Mouse (Mus musculus) heart, adult 2 months (tissue): Measurements from ENCODE around the gene Trim44. TPM values are rescaled to one million over a fixed set of nuclear protein-coding genes. Genes with fewer than 3 reads are reported as not detected.

ENCODE experiments used
- DNase-seq, 2 experiments: peaks; one replicate each; pipeline ENCODE4 v3.0.0; 2021
- H3K27ac ChIP-seq: fragments of 200-600 bp; 2 replicates; pipeline ENCODE4 v1.8.1; 2022
- H3K27me3 ChIP-seq: fragments of 200-500 bp; 2 replicates; pipeline ENCODE4 v1.6.1; 2012; ENCODE audit warnings: mild to moderate bottlenecking, low read length, inconsistent platforms, mixed read lengths; ENCODE audit not compliant: control insufficient read depth, insufficient read depth
- H3K36me3 ChIP-seq: fragments of 200-500 bp; 2 replicates; pipeline ENCODE4 v1.6.1; 2012; ENCODE audit warnings: low read length, inconsistent platforms; ENCODE audit not compliant: control insufficient read depth, insufficient read depth
- H3K4me1 ChIP-seq: fragments of 200-500 bp; 2 replicates; pipeline ENCODE4 v1.6.1; 2011; ENCODE audit warnings: low read length; ENCODE audit not compliant: control insufficient read depth, insufficient read depth
- H3K4me3 ChIP-seq: fragments of 200-600 bp; 2 replicates; pipeline ENCODE4 v1.8.1; 2022
- H3K79me2 ChIP-seq: fragments of 200-500 bp; replicated peaks from 2 replicates; pipeline ENCODE4 v1.6.1; 2012; ENCODE audit warnings: mild to moderate bottlenecking, inconsistent platforms, low read length, moderate library complexity, mixed read lengths; ENCODE audit not compliant: control insufficient read depth, insufficient read depth
- H3K9ac ChIP-seq: fragments of 200-500 bp; 2 replicates; pipeline ENCODE4 v1.6.1; 2012; ENCODE audit warnings: low read depth, mild to moderate bottlenecking, control low read depth, inconsistent platforms, low read length, mixed read lengths
- CTCF ChIP-seq: fragments of 200-600 bp; IDR thresholded peaks from 2 replicates; pipeline ENCODE4 v1.8.1; 2022; ENCODE audit warnings: antibody characterized with exemption, mild to moderate bottlenecking, moderate library complexity
- EP300 ChIP-seq: fragments of 200-500 bp; IDR thresholded peaks from 2 replicates; pipeline ENCODE4 v1.6.1; 2011; ENCODE audit warnings: low read depth, low read length, control low read depth; ENCODE audit not compliant: insufficient read depth
- POLR2A ChIP-seq: fragments of 200-500 bp; IDR thresholded peaks from 2 replicates; pipeline ENCODE4 v1.6.1; 2011; ENCODE audit warnings: mild to moderate bottlenecking, low read depth, low read length, control low read depth; ENCODE audit not compliant: insufficient read depth
- WGBS: fragments of 180-500 bp; shearing (Covaris S2); methylation state at CpG from one replicate; pipeline ENCODE4 v1.1.7; 2018; 5-methylcytosine and 5-hydroxymethylcytosine counted together
- intact Hi-C: fragments of 180-260 bp; cut with DNase I; formaldehyde crosslinking; loops from one replicate; pipeline ENCODE4 v1.15.1; 2025
- polyA plus RNA-seq: library from polyadenylated mRNA; depleted of rRNA; stranded (reverse); fragments of >200 nt; gene quantifications from 2 replicates; pipeline ENCODE4 v1.2.3, GENCODE M21; 2012; rRNA removed
- total RNA-seq, 2 experiments: library from RNA; stranded (reverse); gene quantifications; 2 replicates each; pipeline ENCODE4 v1.2.3; 2021

The Trim44 gene
- total and polyA plus RNA-seq, 3 experiments = 13.0 to 28.8 (median 27.7) TPM

GRCm38 (mm10) chr2:102256591-102257335 lies 150.9 kb downstream of the Trim44 start:
- H3K79me2 ChIP-seq = no peaks in the 10 kb centered on the region
- intact Hi-C loops = no loop called here
- no peaks in the 10 kb centered on the region for H3K27me3 ChIP-seq
- 80% methylated on average over 5 of the region's 5 CpGs for WGBS
- no peak overlapping the region for H3K27ac ChIP-seq
- H3K9ac ChIP-seq = no peak overlapping the region
- no peak overlapping the region for H3K4me3 ChIP-seq
- H3K36me3 ChIP-seq = no peaks in the 10 kb centered on the region
- H3K4me1 ChIP-seq = peaks cover 6% of the 10 kb centered on the region
- TF ChIP-seq EP300 (no peak), CTCF (no peak), POLR2A (no peak)
- no peak for DNase-seq

- intact Hi-C loops = no loop called here
Measured at GRCm38 (mm10) chr2:102256100-102256499, 151.5 kb downstream of the Trim44 start.

GRCm38 (mm10) chr2:102253204-102253603 lies 154.4 kb downstream of the Trim44 start:
- Histone ChIP-seq H3K36me3 (no peaks in the 10 kb centered on the region), H3K4me3 (no peak overlapping the region), H3K79me2 (no peaks in the 10 kb centered on the region), H3K27me3 (no peaks in the 10 kb centered on the region), H3K9ac (no peak overlapping the region), H3K4me1 (peaks cover 3% of the 10 kb centered on the region), H3K27ac (no peak overlapping the region)
- WGBS = 88% methylated on average over 7 of the region's 7 CpGs
- DNase-seq = no peak
- intact Hi-C loops = no loop called here
- TF ChIP-seq POLR2A (no peak), EP300 (no peak), CTCF (no peak)

More at GRCm38 (mm10) chr2:102256100-102256499, 151.5 kb downstream of the Trim44 start:
- no peak for TF ChIP-seq POLR2A
- TF ChIP-seq EP300 = no peak
- TF ChIP-seq CTCF = no peak
- H3K4me3 ChIP-seq = no peak overlapping the region
- no peaks in the 10 kb centered on the region for H3K79me2 ChIP-seq
- H3K9ac ChIP-seq = no peak overlapping the region
- H3K4me1 ChIP-seq = peaks cover 6% of the 10 kb centered on the region
- H3K27me3 ChIP-seq = no peaks in the 10 kb centered on the region
- DNase-seq = no peak
- H3K36me3 ChIP-seq = no peaks in the 10 kb centered on the region
- 89% methylated on average over 3 of the region's 3 CpGs for WGBS
- H3K27ac ChIP-seq = no peak overlapping the region

- no peak for DNase-seq
- no peaks in the 10 kb centered on the region for H3K79me2 ChIP-seq
- WGBS = 43% methylated on average over 4 of the region's 4 CpGs
Measured at GRCm38 (mm10) chr2:102252651-102253050, 155.0 kb downstream of the Trim44 start.

More at GRCm38 (mm10) chr2:102252651-102253050, 155.0 kb downstream of the Trim44 start:
- Histone ChIP-seq H3K4me1 (no peaks in the 10 kb centered on the region), H3K36me3 (no peaks in the 10 kb centered on the region), H3K27ac (no peak overlapping the region), H3K9ac (no peak overlapping the region), H3K27me3 (no peaks in the 10 kb centered on the region), H3K4me3 (no peak overlapping the region)
- no peak for TF ChIP-seq EP300
- intact Hi-C loops = no loop called here

Other genes starting within 250 kb of the Trim44 start
- gene Ldlrad3, start 221.4 kb downstream of the Trim44 start, total RNA-seq = 1 to 10 TPM; 3.3 to 3.8 TPM
- 4.8 and 5.3 TPM in 2 replicates for gene Ldlrad3, start 221.4 kb downstream of the Trim44 start, polyA plus RNA-seq
- under 1 TPM; 0.50 to 0.68 TPM for gene Fjx1, start 44.7 kb upstream of the Trim44 start, total RNA-seq
- 0.57 and 0.59 TPM in 2 replicates for gene Fjx1, start 44.7 kb upstream of the Trim44 start, polyA plus RNA-seq
- 1 to 10 TPM; 1.4 to 1.7 TPM for gene Pamr1, start 142.2 kb upstream of the Trim44 start, total RNA-seq
- 4.5 and 7.7 TPM in 2 replicates for gene Pamr1, start 142.2 kb upstream of the Trim44 start, polyA plus RNA-seq